Mouse (Mus musculus) right cerebral cortex, postnatal 10 days (tissue): ENCODE results near the gene Prdx2.

Experiments
- DNase-seq, 2 experiments: peaks; one replicate each; pipeline ENCODE4 v3.0.0; 2021; ENCODE audit warnings: low spot score in 2 of 2

Gene Prdx2

GRCm38 (mm10) chr8:84978248-84978940 lies 9.0 kb downstream of the Prdx2 start, which contains the start of gene Junb:
Gene Junb (minus strand): TSS chr8:84978718.
- peak; percentile 96 to 97 for DNase-seq

- peak; percentile 95 for DNase-seq
Measured at GRCm38 (mm10) chr8:84979599-84980421, 10.4 kb downstream of the Prdx2 start.

GRCm38 (mm10) chr8:84980622-84981358 lies 11.4 kb downstream of the Prdx2 start:
- peak; percentile 83 to 88 for DNase-seq

- DNase-seq: peak; percentile 46 to 48
Measured at GRCm38 (mm10) chr8:84981644-84982498, 12.5 kb downstream of the Prdx2 start.

- DNase-seq: no peak
Measured at GRCm38 (mm10) chr8:84982499-84983011, 13.2 kb downstream of the Prdx2 start.

- peak in 1 of 2 experiments; percentile 55 for DNase-seq
Measured at GRCm38 (mm10) chr8:84984294-84985048, 15.1 kb downstream of the Prdx2 start.

GRCm38 (mm10) chr8:84985049-84985683 lies 15.8 kb downstream of the Prdx2 start:
- no peak for DNase-seq

- peak; percentile 96 for DNase-seq
Measured at GRCm38 (mm10) chr8:84985684-84986378, 16.4 kb downstream of the Prdx2 start.

- DNase-seq: no peak
Measured at GRCm38 (mm10) chr8:84986379-84986945, 17.1 kb downstream of the Prdx2 start.

- no peak for DNase-seq
Measured at GRCm38 (mm10) chr8:84987388-84987787, 18.0 kb downstream of the Prdx2 start.

GRCm38 (mm10) chr8:84987903-84988302 lies 18.5 kb downstream of the Prdx2 start:
- no peak for DNase-seq

- DNase-seq: peak in 1 of 2 experiments; percentile 58
Measured at GRCm38 (mm10) chr8:84989311-84989731, 19.9 kb downstream of the Prdx2 start.

GRCm38 (mm10) chr8:84989810-84990209 lies 20.4 kb downstream of the Prdx2 start:
- peak; percentile 92 to 94 for DNase-seq

GRCm38 (mm10) chr8:84990349-84990748 lies 21.0 kb downstream of the Prdx2 start, which contains the start of gene Hook2:
Gene Hook2 (plus strand): TSS chr8:84990603.
- peak; percentile 98 for DNase-seq

- peak in 1 of 2 experiments; percentile 64 for DNase-seq
Measured at GRCm38 (mm10) chr8:84990836-84991235, 21.4 kb downstream of the Prdx2 start.

- no peak for DNase-seq
Measured at GRCm38 (mm10) chr8:84994375-84994774, 25.0 kb downstream of the Prdx2 start.

- no peak for DNase-seq
Measured at GRCm38 (mm10) chr8:84995680-84996079, 26.3 kb downstream of the Prdx2 start.

- DNase-seq: no peak
Measured at GRCm38 (mm10) chr8:84996978-84997377, 27.6 kb downstream of the Prdx2 start.
